Mouse (Mus musculus) small intestine, adult 2 months (tissue): Measurements from ENCODE around the gene Sfmbt1. TPM values are rescaled to one million over a fixed set of nuclear protein-coding genes. Genes with fewer than 3 reads are reported as not detected.

ENCODE experiments used
- H3K27ac ChIP-seq: fragments of 200-500 bp; 2 replicates; pipeline ENCODE4 v1.5.1; 2012; ENCODE audit warnings: low read depth, low read length, control low read depth, inconsistent platforms; ENCODE audit not compliant: insufficient read depth
- H3K27me3 ChIP-seq: fragments of 200-500 bp; 2 replicates; pipeline ENCODE4 v1.6.1; 2012; ENCODE audit warnings: mild to moderate bottlenecking, moderate library complexity, low read length, inconsistent platforms; ENCODE audit not compliant: control insufficient read depth, insufficient read depth
- H3K36me3 ChIP-seq: fragments of 200-500 bp; 2 replicates; pipeline ENCODE4 v1.6.1; 2012; ENCODE audit warnings: mild to moderate bottlenecking, low read length, control low read depth, inconsistent platforms; ENCODE audit not compliant: control insufficient read depth, insufficient read depth
- H3K4me1 ChIP-seq: fragments of 200-500 bp; 2 replicates; pipeline ENCODE4 v1.6.1; 2012; ENCODE audit warnings: low read length, inconsistent platforms, mixed read lengths; ENCODE audit not compliant: control insufficient read depth, insufficient read depth, insufficient read length
- H3K4me3 ChIP-seq: fragments of 200-500 bp; 2 replicates; pipeline ENCODE4 v1.5.1; 2012; ENCODE audit warnings: low read depth, mild to moderate bottlenecking, control low read depth, inconsistent platforms, low read length, moderate library complexity
- CTCF ChIP-seq: fragments of 200-500 bp; IDR thresholded peaks from 2 replicates; pipeline ENCODE4 v1.5.1; 2012; ENCODE audit warnings: low read depth, mild to moderate bottlenecking, control low read depth, inconsistent platforms, low read length, moderate library complexity, mixed read lengths; ENCODE audit not compliant: insufficient replicate concordance, insufficient read length; ENCODE audit errors: extremely low read depth
- POLR2A ChIP-seq: fragments of 200-500 bp; IDR thresholded peaks from 2 replicates; pipeline ENCODE4 v1.6.1; 2012; ENCODE audit warnings: low read depth, mild to moderate bottlenecking, control low read depth, inconsistent platforms, low read length, moderate library complexity
- WGBS: fragments of 180-500 bp; shearing (Covaris S2); methylation state at CpG from one replicate; pipeline ENCODE4 v1.1.7; 2018; 5-methylcytosine and 5-hydroxymethylcytosine counted together
- polyA plus RNA-seq: library from polyadenylated mRNA; depleted of rRNA; stranded (reverse); fragments of >200 nt; gene quantifications from 2 replicates; pipeline ENCODE4 v1.2.3, GENCODE M21; 2012

Sfmbt1 gene
- polyA plus RNA-seq, 1 experiment, result 0.62 TPM

- 43% methylated on average over 11 of the region's 11 CpGs for WGBS
- Histone ChIP-seq H3K4me1 (peaks cover 2% of the 10 kb centered on the region; the same call in 1 of the 2 replicates), H3K27ac (no peak overlapping the region), H3K27me3 (no peaks in the 10 kb centered on the region), H3K36me3 (no peaks in the 10 kb centered on the region), H3K4me3 (no peak overlapping the region)
- TF ChIP-seq CTCF (no peak), POLR2A (no peak)
Observed at GRCm38 (mm10) chr14:30828635-30829460, 114.2 kb downstream of the Sfmbt1 start.

GRCm38 (mm10) chr14:30837416-30837996 lies 122.9 kb downstream of the Sfmbt1 start:
- Histone ChIP-seq H3K27me3 (no peaks in the 10 kb centered on the region), H3K27ac (no peak overlapping the region), H3K36me3 (no peaks in the 10 kb centered on the region), H3K4me3 (no peak overlapping the region), H3K4me1 (no peaks in the 10 kb centered on the region)
- TF ChIP-seq POLR2A (no peak), CTCF (no peak)
- 84% methylated on average over 14 of the region's 14 CpGs for WGBS

GRCm38 (mm10) chr14:30843701-30844100 lies 129.1 kb downstream of the Sfmbt1 start:
- Histone ChIP-seq H3K4me3 (no peak overlapping the region), H3K27ac (no peak overlapping the region), H3K27me3 (no peaks in the 10 kb centered on the region), H3K4me1 (no peaks in the 10 kb centered on the region), H3K36me3 (no peaks in the 10 kb centered on the region)
- 82% methylated on average over 3 of the region's 3 CpGs for WGBS
- TF ChIP-seq POLR2A, result no peak
- TF ChIP-seq CTCF, result no peak

GRCm38 (mm10) chr14:30850504-30850903 lies 135.9 kb downstream of the Sfmbt1 start:
- no peak overlapping the region for H3K4me3 ChIP-seq
- H3K27ac ChIP-seq, result no peak overlapping the region
- 94% methylated on average over 5 of the region's 5 CpGs for WGBS
- TF ChIP-seq POLR2A (no peak), CTCF (no peak)
- H3K27me3 ChIP-seq, result no peaks in the 10 kb centered on the region
- H3K4me1 ChIP-seq, result no peaks in the 10 kb centered on the region; the same call in 1 of the 2 replicates
- no peaks in the 10 kb centered on the region for H3K36me3 ChIP-seq

GRCm38 (mm10) chr14:30852325-30852724 lies 137.7 kb downstream of the Sfmbt1 start:
- Histone ChIP-seq H3K4me1 (no peaks in the 10 kb centered on the region; the same call in 1 of the 2 replicates), H3K36me3 (no peaks in the 10 kb centered on the region), H3K27ac (no peak overlapping the region), H3K27me3 (no peaks in the 10 kb centered on the region), H3K4me3 (no peak overlapping the region)
- 80% methylated on average over 5 of the region's 5 CpGs for WGBS
- TF ChIP-seq POLR2A (no peak), CTCF (no peak)

GRCm38 (mm10) chr14:30855316-30855715 lies 140.7 kb downstream of the Sfmbt1 start:
- WGBS, result 92% methylated on average over 3 of the region's 3 CpGs

GRCm38 (mm10) chr14:30856885-30857507 lies 142.3 kb downstream of the Sfmbt1 start:
- H3K27ac ChIP-seq, result no peak overlapping the region
- H3K4me1 ChIP-seq, result peaks cover 8% of the 10 kb centered on the region
- no peaks in the 10 kb centered on the region for H3K27me3 ChIP-seq
- TF ChIP-seq CTCF (no peak), POLR2A (no peak)
- H3K36me3 ChIP-seq, result no peaks in the 10 kb centered on the region
- 33% methylated on average over 10 of the region's 10 CpGs for WGBS
- no peak overlapping the region for H3K4me3 ChIP-seq

More at GRCm38 (mm10) chr14:30855316-30855715, 140.7 kb downstream of the Sfmbt1 start:
- TF ChIP-seq POLR2A (no peak), CTCF (no peak)
- Histone ChIP-seq H3K36me3 (no peaks in the 10 kb centered on the region), H3K27me3 (no peaks in the 10 kb centered on the region), H3K4me1 (no peaks in the 10 kb centered on the region), H3K4me3 (no peak overlapping the region), H3K27ac (no peak overlapping the region)
